Mouse (Mus musculus) CH12.LX (cell line): ENCODE data around the gene Sema3f.

Source experiments
- CTCF ChIP-seq, 2 experiments: IDR thresholded peaks in 1 of 2; conservative IDR thresholded peaks in 1 of 2; 2 replicates each; pipeline ENCODE4 v1.5.1; 2011 to 2012; ENCODE audit warnings: low read depth in 2 of 2, low read length in 2 of 2, improper control_type of control experiment in 1 of 2, inconsistent platforms in 1 of 2, mild to moderate bottlenecking in 1 of 2, moderate library complexity in 1 of 2
- ETS1 ChIP-seq: conservative IDR thresholded peaks from 2 replicates; pipeline ENCODE4 v1.6.1; 2012; ENCODE audit warnings: low read depth, mild to moderate bottlenecking, inconsistent platforms, low read length, improper control_type of control experiment, moderate library complexity
- GABPA ChIP-seq: IDR thresholded peaks from 2 replicates; pipeline ENCODE4 v1.6.1; 2012; ENCODE audit warnings: low read depth, low read length, improper control_type of control experiment, inconsistent platforms; ENCODE audit not compliant: insufficient replicate concordance
- JUND ChIP-seq: conservative IDR thresholded peaks from 2 replicates; pipeline ENCODE4 v1.6.1; 2011; ENCODE audit warnings: low read depth, low read length, improper control_type of control experiment
- KAT2A ChIP-seq: IDR thresholded peaks from 2 replicates; pipeline ENCODE4 v1.6.1; 2012; ENCODE audit warnings: low read length, improper control_type of control experiment, inconsistent platforms; ENCODE audit not compliant: insufficient replicate concordance
- MAX ChIP-seq: IDR thresholded peaks from 2 replicates; pipeline ENCODE4 v1.6.1; 2011; ENCODE audit warnings: low read length, improper control_type of control experiment
- MEF2A ChIP-seq: IDR thresholded peaks from 2 replicates; pipeline ENCODE4 v1.6.1; 2014; ENCODE audit warnings: low read depth, mild to moderate bottlenecking, inconsistent platforms, low read length, improper control_type of control experiment, borderline replicate concordance
- MYC ChIP-seq: IDR thresholded peaks from 2 replicates; pipeline ENCODE4 v1.6.1; 2011; ENCODE audit warnings: low read depth, mild to moderate bottlenecking, improper control_type of control experiment, low read length
- NELFE ChIP-seq: IDR thresholded peaks from 2 replicates; pipeline ENCODE4 v1.6.1; 2011; ENCODE audit warnings: low read depth, low read length, improper control_type of control experiment
- NRF1 ChIP-seq: IDR thresholded peaks from 2 replicates; pipeline ENCODE4 v1.6.1; 2014; ENCODE audit warnings: low read depth, mild to moderate bottlenecking, inconsistent platforms, low read length, improper control_type of control experiment, moderate library complexity
- PAX5 ChIP-seq: IDR thresholded peaks from 2 replicates; pipeline ENCODE4 v1.6.1; 2012; ENCODE audit warnings: low read length, inconsistent platforms, mixed read lengths
- POLR2A ChIP-seq: IDR thresholded peaks from 2 replicates; pipeline ENCODE4 v1.6.1; 2011; ENCODE audit warnings: low read depth, mild to moderate bottlenecking, improper control_type of control experiment, low read length
- USF2 ChIP-seq: conservative IDR thresholded peaks from 2 replicates; pipeline ENCODE4 v1.6.1; 2011; ENCODE audit warnings: low read depth, low read length, improper control_type of control experiment

- TF ChIP-seq KAT2A (no peak), MEF2A (no peak), MYC (no peak), ETS1 (no peak), POLR2A (no peak), USF2 (no peak), GABPA (no peak), JUND (no peak), MAX (no peak), CTCF (conservative IDR thresholded peaks at IDR 0.05 in 1 of 2, IDR thresholded peaks at IDR 0.05 in 1 of 2; ENCODE audit: low read depth in 2 of 2, low read length in 2 of 2) (no peak), PAX5 (no peak), NRF1 (no peak), NELFE (no peak)
These were observed 40.0 kb downstream of the Sema3f start for GRCm38 (mm10) chr9:107670259-107670658.
